Mouse (Mus musculus): ENCODE measurements around the gene Aim2. TPM values are rescaled to one million over a fixed set of nuclear protein-coding genes. Genes with fewer than 3 reads are reported as not detected.

Aim2 gene
- total RNA-seq, 2 experiments from 2014 or later, result 2.0 to 3.7 TPM

DNA sequence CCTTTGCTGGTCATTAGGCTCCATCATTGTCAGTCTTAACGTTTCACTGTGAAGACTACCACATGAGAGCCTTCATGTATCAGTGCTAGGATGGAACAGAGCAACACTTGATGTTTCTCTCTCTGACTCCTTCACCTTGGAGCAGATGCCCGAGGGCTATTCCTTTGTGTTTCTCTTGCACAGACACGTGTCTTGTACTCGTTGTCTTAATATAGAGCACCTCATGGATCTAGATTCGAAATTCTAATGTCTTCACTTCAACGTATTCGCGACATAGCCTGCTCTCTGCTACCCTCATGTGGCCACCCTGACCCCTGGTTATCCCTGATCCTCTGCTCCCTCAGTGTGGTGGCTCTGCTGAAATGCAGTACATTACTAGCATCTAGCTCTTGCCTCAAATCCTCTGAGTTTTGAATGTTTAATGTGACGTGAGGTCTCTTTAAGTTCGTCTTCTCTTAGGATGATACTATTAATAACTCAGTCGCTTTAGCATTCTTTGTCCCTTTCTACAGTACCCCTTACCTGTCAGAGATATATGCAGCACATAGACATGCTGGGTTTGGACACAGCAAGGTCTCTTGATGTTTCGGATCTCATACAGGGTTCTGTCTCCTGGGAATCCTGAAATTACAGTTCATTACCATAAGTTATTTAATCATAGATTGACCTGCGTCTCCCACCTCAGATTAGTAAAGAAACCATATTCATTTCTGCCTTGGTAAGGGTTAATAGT lies 26.9 kb downstream of the Aim2 start:
- peak; percentile 71 to 80 for DNase-seq (ENCODE audit: low spot score in 2 of 2)
- H3K27ac ChIP-seq, result no peak overlapping the region
- H3K4me3 ChIP-seq, result no peak overlapping the region
- TF ChIP-seq CTCF (conservative IDR thresholded peaks at IDR 0.05), result peak; percentile 97

DNA sequence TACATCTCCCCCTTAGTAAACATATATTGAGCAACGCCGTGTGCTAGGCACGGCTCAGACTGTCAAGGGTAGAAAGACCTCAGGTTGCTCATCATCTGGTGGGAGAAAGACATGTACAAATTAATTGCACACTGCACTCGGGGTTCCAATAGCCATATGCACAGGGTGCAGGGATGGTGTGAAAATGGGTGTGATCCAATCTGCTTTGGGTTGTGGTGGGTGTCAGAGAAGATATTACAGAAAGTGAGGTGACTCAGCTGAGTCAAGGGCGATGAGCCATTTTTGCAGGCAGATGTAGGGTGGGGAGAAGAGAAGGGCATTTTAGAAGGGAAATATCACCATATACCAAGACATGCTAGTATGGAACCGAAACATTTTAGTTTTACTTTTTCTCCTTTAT lies 30.8 kb downstream of the Aim2 start:
- no peak for TF ChIP-seq CTCF (conservative IDR thresholded peaks at IDR 0.05)
- DNase-seq (ENCODE audit: low spot score in 2 of 2), result no peak
- H3K4me3 ChIP-seq, result no peak overlapping the region

DNA sequence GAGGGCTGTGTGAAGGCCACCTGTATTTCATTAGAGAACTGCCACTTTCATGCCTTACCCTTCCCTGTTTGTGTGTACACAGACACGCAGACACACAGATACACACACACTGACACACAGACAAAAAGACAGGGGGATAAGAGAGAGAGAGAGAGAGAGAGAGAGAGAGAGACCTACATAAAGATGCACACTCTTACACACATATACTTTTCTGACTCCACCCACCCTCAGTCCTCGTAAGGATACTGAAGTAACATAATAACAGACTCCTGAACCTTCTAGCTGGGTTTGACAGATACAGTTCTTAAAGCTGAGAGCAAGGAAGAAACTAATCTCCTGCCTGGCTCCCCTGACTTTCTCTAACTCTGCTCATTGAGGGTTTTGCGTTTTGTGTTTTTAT lies 38.8 kb downstream of the Aim2 start:
- peak overlapping the region; percentile 96 for H3K27ac ChIP-seq
- no peak for TF ChIP-seq CTCF (conservative IDR thresholded peaks at IDR 0.05)
- H3K4me3 ChIP-seq, result peak overlapping the region; percentile 60
- no peak for DNase-seq (ENCODE audit: low spot score in 2 of 2)

More for the DNA sequence above, 30.8 kb downstream of the Aim2 start:
- no peak overlapping the region for H3K27ac ChIP-seq

DNA sequence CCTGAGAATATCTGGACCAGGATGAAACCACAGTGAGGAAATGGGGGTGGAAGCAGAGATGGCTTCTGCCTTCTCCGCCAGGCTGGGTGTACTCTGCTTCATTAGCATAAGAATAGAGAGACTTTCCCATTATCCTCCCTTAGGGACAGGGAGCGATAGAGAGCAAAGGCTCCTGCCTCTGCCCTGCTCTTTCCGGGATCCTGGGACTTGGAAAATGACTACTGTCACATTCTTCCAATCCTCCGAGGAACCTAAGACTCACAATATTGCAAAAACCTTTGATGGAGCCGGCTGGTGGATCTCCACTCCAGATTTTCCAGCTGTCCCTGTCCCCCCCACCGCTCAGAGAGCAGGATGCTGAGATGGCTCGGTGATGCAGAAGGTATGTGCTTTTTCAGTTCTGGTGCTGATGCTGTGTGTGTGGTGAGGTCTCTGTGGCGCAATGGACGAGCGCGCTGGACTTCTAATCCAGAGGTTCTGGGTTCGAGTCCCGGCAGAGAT lies 39.3 kb downstream of the Aim2 start:
- DNase-seq (ENCODE audit: low spot score in 2 of 2), result peak; percentile 93
- Histone ChIP-seq H3K4me3 (peak overlapping the region; percentile 60), H3K27ac (peak overlapping the region; percentile 96)
- peak; percentile 44 for TF ChIP-seq CTCF (conservative IDR thresholded peaks at IDR 0.05)

DNA sequence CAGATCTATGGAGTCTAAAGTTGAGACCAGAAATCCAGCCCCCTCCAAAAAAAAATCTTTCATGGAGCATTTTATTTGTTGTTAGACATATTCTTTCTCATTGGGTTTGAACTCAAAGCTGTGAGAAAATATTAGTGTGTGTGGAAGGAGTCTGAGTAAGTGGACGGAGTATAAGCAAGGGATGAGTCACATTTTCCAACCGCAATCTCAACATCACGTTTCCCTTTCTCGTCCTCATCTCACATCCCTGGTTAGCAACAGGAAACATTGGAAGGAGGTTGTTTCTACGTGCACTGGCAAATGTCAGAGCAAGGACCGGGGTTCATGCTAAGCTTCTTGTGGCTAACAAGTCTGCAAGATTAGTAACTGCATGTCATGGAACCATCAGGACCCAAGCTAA lies 41.1 kb downstream of the Aim2 start:
- DNase-seq (ENCODE audit: low spot score in 2 of 2), result no peak
- Histone ChIP-seq H3K4me3 (no peak overlapping the region), H3K27ac (no peak overlapping the region)
- TF ChIP-seq CTCF (conservative IDR thresholded peaks at IDR 0.05), result no peak

DNA sequence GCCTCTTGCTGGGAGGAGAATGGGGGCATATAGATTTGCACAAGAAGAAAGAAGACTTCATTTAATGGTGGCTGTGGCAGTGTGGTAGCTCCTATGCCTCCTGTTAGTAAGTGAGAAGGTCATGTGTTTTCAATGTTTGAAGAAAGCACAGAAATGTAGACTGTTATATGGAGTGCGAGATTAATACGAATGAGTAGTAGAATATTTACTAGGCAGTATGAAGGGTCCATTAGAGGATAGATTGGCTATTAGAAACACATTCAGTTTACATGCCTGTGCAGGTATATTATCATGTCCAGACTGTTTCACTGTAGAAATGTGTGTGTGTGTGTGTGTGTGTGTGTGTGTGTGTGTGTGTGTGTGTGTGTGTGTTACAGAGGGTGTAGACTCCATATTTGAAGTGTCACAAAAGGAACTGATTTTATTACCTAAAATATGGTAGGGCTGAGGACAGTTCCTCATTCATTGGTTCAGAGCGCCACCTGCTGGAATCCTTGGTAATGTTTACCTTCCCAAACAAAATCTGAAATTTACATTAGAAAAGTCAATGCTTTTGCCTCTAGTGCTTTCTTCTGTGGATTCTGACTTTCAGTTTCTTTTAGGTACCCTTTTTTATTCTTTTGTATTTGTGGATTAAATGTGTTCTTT lies 47.8 kb downstream of the Aim2 start:
- peak; percentile 50 to 80 for DNase-seq (ENCODE audit: low spot score in 2 of 2)
- TF ChIP-seq CTCF (conservative IDR thresholded peaks at IDR 0.05), result peak; percentile 83
- Histone ChIP-seq H3K4me3 (no peak overlapping the region), H3K27ac (no peak overlapping the region)

DNA sequence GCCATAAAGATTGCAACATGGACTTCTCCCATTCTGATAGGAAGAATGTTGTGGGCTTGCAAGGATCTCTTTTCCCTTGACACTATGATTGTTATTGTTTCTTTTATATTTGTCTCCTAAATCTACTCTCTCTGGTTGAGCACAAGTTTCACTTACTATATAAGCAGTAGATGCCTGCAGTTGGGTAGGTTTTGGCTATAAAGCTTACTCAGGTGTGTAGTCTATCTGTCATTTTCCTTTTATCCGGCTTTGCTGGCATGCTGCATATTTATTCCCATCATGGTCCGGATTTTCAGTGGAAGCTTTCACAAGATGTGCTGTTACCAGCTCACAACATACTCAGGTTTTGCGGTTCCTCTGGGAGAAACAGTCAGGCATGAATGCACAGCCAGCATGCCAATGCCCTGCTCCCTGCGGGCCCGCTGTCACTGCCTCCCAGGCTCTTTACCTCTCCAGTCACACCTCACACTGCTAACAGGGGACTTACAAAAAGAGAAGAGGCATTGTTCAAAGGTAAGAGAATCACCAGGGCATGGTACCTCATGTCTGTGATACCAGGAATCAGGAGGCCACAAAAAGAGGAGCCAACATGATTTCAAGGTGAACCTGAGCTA lies 54.1 kb downstream of the Aim2 start:
- Histone ChIP-seq H3K4me3 (no peak overlapping the region), H3K27ac (no peak overlapping the region)
- DNase-seq (ENCODE audit: low spot score in 2 of 2), result no peak
- no peak for TF ChIP-seq CTCF (conservative IDR thresholded peaks at IDR 0.05)

DNA sequence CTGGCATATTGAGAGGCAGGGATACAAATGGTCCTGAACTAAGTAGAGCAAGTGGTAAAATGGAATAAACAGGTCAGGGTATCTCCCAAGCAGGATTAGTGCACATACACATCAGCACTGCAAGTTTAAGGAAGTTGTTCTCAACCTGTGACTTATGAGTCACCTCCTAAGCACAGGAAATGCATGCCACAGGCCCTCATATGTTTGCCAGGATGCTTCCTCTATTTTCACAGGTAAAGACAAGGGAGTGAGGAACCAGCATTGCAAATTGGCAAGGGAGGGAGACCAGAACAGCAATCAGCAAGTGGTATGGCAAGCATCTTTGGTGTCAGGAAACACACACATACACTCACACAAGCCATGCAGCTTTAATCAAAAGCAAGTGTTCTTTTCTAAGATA lies 58.4 kb downstream of the Aim2 start:
- TF ChIP-seq CTCF (conservative IDR thresholded peaks at IDR 0.05), result no peak
- DNase-seq (ENCODE audit: low spot score in 2 of 2), result no peak

DNA sequence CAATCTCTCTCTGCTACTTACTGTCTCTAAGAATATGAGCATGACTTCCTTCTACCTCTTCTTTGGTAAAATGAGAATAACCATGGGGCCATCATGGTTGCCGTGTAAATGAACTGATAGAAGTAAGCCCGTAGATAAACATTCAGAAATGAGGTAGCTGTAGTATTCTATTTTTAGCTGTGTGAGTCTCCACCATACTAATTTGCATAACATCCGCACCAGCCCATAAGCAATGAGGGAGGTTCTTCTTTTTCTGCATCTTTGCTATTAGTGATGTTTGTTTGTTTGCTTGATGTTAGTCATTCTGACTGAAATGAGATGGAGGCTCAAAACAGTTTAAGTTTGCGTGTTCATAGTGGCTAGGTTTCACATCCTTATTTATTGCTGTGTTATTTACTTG lies 61.2 kb downstream of the Aim2 start:
- no peak for DNase-seq (ENCODE audit: low spot score in 2 of 2)
- Histone ChIP-seq H3K4me3 (no peak overlapping the region), H3K27ac (no peak overlapping the region)
- no peak for TF ChIP-seq CTCF (conservative IDR thresholded peaks at IDR 0.05)

More for the DNA sequence above, 58.4 kb downstream of the Aim2 start:
- Histone ChIP-seq H3K27ac (no peak overlapping the region), H3K4me3 (no peak overlapping the region)

DNA sequence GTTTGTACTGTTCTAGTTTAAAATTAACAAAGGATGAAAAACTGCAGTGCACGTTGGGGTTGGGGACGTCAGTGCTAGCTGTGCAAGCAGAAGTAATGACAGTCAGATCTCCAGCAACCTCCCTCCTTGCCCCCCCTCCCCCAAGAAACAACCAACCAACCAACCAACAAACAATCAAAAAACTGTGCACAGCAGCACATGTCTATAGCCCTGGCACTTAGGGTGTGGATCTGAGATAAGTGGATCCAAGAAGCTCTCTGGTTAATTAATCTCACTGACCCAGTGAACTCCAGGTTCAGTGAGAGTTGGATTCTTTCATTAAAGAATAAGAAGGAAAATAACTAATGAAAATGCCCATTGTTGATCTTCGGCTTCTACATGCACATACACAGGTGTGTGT lies 64.0 kb downstream of the Aim2 start:
- no peak for TF ChIP-seq CTCF (conservative IDR thresholded peaks at IDR 0.05)
- no peak overlapping the region for H3K27ac ChIP-seq
- no peak for DNase-seq (ENCODE audit: low spot score in 2 of 2)
- H3K4me3 ChIP-seq, result no peak overlapping the region

DNA sequence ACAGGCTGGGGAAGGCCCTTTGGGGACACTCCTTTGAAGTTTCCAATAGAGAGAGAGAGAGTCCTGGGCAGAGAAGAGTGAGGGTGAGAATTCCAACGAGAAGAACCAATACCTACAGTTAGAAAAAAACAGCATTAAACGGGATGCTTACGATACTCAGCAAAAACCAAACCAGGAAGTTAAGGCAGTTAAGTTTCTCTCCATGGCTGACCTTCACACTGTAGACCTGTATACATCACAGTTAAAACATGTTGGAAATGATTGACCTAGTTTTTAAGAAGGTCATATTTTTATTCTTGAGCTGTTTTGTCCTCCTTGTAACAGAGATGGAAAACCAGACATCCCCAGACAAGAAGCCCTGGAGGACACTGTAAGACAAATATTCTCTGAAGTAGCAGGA lies 67.8 kb downstream of the Aim2 start:
- DNase-seq (ENCODE audit: low spot score in 2 of 2), result no peak
- no peak overlapping the region for H3K4me3 ChIP-seq
- no peak for TF ChIP-seq CTCF (conservative IDR thresholded peaks at IDR 0.05)
- no peak overlapping the region for H3K27ac ChIP-seq

DNA sequence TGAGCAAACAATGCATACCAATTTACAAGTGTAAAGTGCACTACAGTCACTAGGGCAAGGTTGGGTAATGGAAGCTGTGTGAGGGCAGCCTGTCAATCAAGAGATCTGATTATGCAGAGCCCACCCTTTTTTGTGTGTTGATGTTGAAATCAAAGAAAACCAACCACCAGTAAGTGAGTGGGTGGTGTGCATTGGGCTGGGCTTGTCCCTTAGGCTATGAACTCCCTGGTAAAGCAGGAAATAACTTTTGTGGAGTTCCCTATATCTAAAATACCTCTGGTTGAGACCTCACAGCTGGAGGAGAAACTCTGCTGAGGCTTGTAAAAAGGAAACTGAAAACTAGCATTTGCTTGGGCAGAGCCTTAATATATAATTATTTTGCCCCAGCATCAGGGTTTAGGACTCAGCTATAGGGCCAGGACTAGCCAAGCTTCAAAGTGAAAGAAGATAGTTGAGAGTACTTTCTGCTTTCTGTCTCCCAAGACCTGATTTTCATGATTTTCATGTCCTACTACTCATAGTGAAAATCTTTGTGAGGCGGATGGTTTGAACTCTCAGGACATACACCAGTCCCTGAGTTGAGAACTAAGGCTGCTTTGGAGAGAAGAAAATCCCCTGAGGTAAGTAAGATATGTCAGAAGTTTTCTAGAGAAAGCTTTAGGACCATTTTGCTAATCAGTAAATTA lies 68.4 kb downstream of the Aim2 start:
- H3K4me3 ChIP-seq, result no peak overlapping the region
- DNase-seq (ENCODE audit: low spot score in 2 of 2), result no peak
- no peak for TF ChIP-seq CTCF (conservative IDR thresholded peaks at IDR 0.05)
- H3K27ac ChIP-seq, result no peak overlapping the region

DNA sequence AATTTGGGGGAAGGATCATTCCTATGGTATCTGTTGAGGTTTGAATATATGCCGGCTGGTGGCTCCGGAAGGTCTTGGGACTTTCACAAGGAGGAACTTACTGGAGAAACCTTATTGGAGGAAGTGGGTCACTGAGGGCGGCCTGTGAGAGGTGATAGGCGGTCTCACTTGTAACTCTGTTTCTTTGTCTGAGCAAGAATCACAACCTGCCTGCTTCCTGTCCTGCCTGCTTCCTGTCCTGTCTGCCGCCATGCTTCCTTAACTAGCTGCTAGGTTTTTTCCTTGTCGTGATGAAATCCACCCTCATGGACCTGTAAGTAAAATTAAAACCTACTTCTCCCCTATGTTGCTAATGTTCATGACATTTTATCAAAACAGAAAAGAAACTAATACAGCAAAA lies 69.7 kb downstream of the Aim2 start:
- no peak overlapping the region for H3K27ac ChIP-seq
- peak overlapping the region; percentile 8; the same call in 1 of the 2 replicates for H3K4me3 ChIP-seq
- no peak for DNase-seq (ENCODE audit: low spot score in 2 of 2)
- no peak for TF ChIP-seq CTCF (conservative IDR thresholded peaks at IDR 0.05)
